Mouse (Mus musculus) MEL (cell line): Measurements from ENCODE around the gene Zdhhc17. TPM values are rescaled to one million over a fixed set of nuclear protein-coding genes. Genes with fewer than 3 reads are reported as not detected.

ENCODE experiments used
- DNase-seq: peaks from one replicate; pipeline ENCODE4 v3.0.0; 2011; ENCODE audit warnings: low read depth, low spot score
- H3K27ac ChIP-seq: 2 replicates; pipeline ENCODE4 v1.5.1; 2012; ENCODE audit warnings: low read depth, mild to moderate bottlenecking, control low read depth, low read length, moderate library complexity; ENCODE audit not compliant: control insufficient read depth
- H3K27me3 ChIP-seq, 2 experiments: fragments of 150-350 bp in 1 of 2; sonication (generic) in 1 of 2; 2 replicates each; pipeline ENCODE4 v1.6.1; 2012; ENCODE audit warnings: low read length in 2 of 2, mild to moderate bottlenecking in 2 of 2, improper control_type of control experiment in 1 of 2, moderate library complexity in 1 of 2; ENCODE audit not compliant: insufficient read depth in 2 of 2, control insufficient read depth in 1 of 2
- H3K36me3 ChIP-seq, 2 experiments: 2 replicates each; pipeline ENCODE4 v1.6.1; 2012 to 2014; ENCODE audit warnings: low read length in 2 of 2, improper control_type of control experiment in 1 of 2, inconsistent platforms in 1 of 2, mild to moderate bottlenecking in 1 of 2; ENCODE audit not compliant: insufficient read depth in 2 of 2, control insufficient read depth in 1 of 2
- H3K4me1 ChIP-seq, 2 experiments: fragments of 150-350 bp in 1 of 2; sonication (generic) in 1 of 2; 2 replicates each; pipeline ENCODE4 v1.6.1; 2012; ENCODE audit warnings: low read length in 2 of 2, improper control_type of control experiment in 1 of 2, mild to moderate bottlenecking in 1 of 2; ENCODE audit not compliant: insufficient read depth in 2 of 2, control insufficient read depth in 1 of 2
- H3K4me3 ChIP-seq, 2 experiments: fragments of 150-350 bp in 1 of 2; sonication (generic) in 1 of 2; 2 replicates each; pipeline ENCODE4 v1.5.1; 2012; ENCODE audit warnings: low read depth in 2 of 2, low read length in 2 of 2, mild to moderate bottlenecking in 2 of 2, moderate library complexity in 2 of 2, control low read depth in 1 of 2, improper control_type of control experiment in 1 of 2; ENCODE audit not compliant: control insufficient read depth in 1 of 2, insufficient read depth in 1 of 2
- H3K79me2 ChIP-seq: 2 replicates; pipeline ENCODE4 v1.6.1; 2012; ENCODE audit warnings: mild to moderate bottlenecking, low read length, moderate library complexity; ENCODE audit not compliant: control insufficient read depth, poor library complexity, insufficient read depth
- H3K9ac ChIP-seq: 2 replicates; pipeline ENCODE4 v1.6.1; 2012; ENCODE audit warnings: low read depth, mild to moderate bottlenecking, control low read depth, low read length, moderate library complexity; ENCODE audit not compliant: control insufficient read depth, poor library complexity, severe bottlenecking
- H3K9me3 ChIP-seq: fragments of 150-350 bp; sonication (generic); replicated peaks from 2 replicates; pipeline ENCODE4 v1.6.1; 2012; ENCODE audit warnings: mild to moderate bottlenecking, low read length, improper control_type of control experiment, moderate library complexity; ENCODE audit not compliant: insufficient read depth
- BHLHE40 ChIP-seq: IDR thresholded peaks from 2 replicates; pipeline ENCODE4 v1.6.1; 2012; ENCODE audit warnings: low read depth, mild to moderate bottlenecking, inconsistent platforms, low read length, improper control_type of control experiment, borderline replicate concordance
- CHD2 ChIP-seq: IDR thresholded peaks from 2 replicates; pipeline ENCODE4 v1.6.1; 2011; ENCODE audit warnings: low read length, improper control_type of control experiment
- E2F4 ChIP-seq: IDR thresholded peaks from 2 replicates; pipeline ENCODE4 v1.6.1; 2011; ENCODE audit warnings: low read depth, low read length, improper control_type of control experiment, borderline replicate concordance
- ELF1 ChIP-seq: IDR thresholded peaks from 2 replicates; pipeline ENCODE4 v1.6.1; 2014; ENCODE audit warnings: low read depth, mild to moderate bottlenecking, inconsistent platforms, low read length, improper control_type of control experiment, moderate library complexity
- EP300 ChIP-seq, 2 experiments: IDR thresholded peaks; 2 replicates each; pipeline ENCODE4 v1.6.1; 2011; ENCODE audit warnings: improper control_type of control experiment in 2 of 2, low read length in 2 of 2, low read depth in 1 of 2, mild to moderate bottlenecking in 1 of 2
- GATA1 ChIP-seq: IDR thresholded peaks from 2 replicates; pipeline ENCODE4 v1.6.1; 2011; ENCODE audit warnings: low read depth, low read length, improper control_type of control experiment
- HCFC1 ChIP-seq: IDR thresholded peaks from 2 replicates; pipeline ENCODE4 v1.6.1; 2012; ENCODE audit warnings: low read depth, mild to moderate bottlenecking, inconsistent platforms, low read length, improper control_type of control experiment, moderate library complexity
- JUND ChIP-seq: IDR thresholded peaks from 2 replicates; pipeline ENCODE4 v1.6.1; 2011; ENCODE audit warnings: low read depth, mild to moderate bottlenecking, improper control_type of control experiment, low read length
- KAT2A ChIP-seq: conservative IDR thresholded peaks from 2 replicates; pipeline ENCODE4 v1.6.1; 2012; ENCODE audit warnings: low read depth, low read length, improper control_type of control experiment, inconsistent platforms
- MXI1 ChIP-seq: IDR thresholded peaks from 2 replicates; pipeline ENCODE4 v1.6.1; 2011; ENCODE audit warnings: mild to moderate bottlenecking, low read depth, low read length, improper control_type of control experiment
- MYB ChIP-seq: IDR thresholded peaks from 2 replicates; pipeline ENCODE4 v1.6.1; 2011; ENCODE audit warnings: mild to moderate bottlenecking, low read depth, low read length, improper control_type of control experiment
- NELFE ChIP-seq: IDR thresholded peaks from 2 replicates; pipeline ENCODE4 v1.6.1; 2011; ENCODE audit warnings: low read depth, low read length, improper control_type of control experiment
- NRF1 ChIP-seq: IDR thresholded peaks from 2 replicates; pipeline ENCODE4 v1.6.1; 2014; ENCODE audit warnings: low read depth, mild to moderate bottlenecking, inconsistent platforms, low read length, improper control_type of control experiment, moderate library complexity; ENCODE audit not compliant: poor library complexity, insufficient read depth, severe bottlenecking
- POLR2AphosphoS2 ChIP-seq: IDR thresholded peaks from 2 replicates; pipeline ENCODE4 v1.6.1; 2011; ENCODE audit warnings: low read length, improper control_type of control experiment
- RAD21 ChIP-seq: IDR thresholded peaks from 2 replicates; pipeline ENCODE4 v1.6.1; 2011; ENCODE audit warnings: mild to moderate bottlenecking, low read depth, low read length, improper control_type of control experiment
- RCOR1 ChIP-seq: IDR thresholded peaks from 2 replicates; pipeline ENCODE4 v1.6.1; 2012; ENCODE audit warnings: low read depth, mild to moderate bottlenecking, inconsistent platforms, low read length, improper control_type of control experiment
- TAL1 ChIP-seq: IDR thresholded peaks from 2 replicates; pipeline ENCODE4 v1.6.1; 2012; ENCODE audit warnings: mild to moderate bottlenecking, inconsistent platforms, low read length, moderate library complexity, mixed read lengths
- TBP ChIP-seq: IDR thresholded peaks from 2 replicates; pipeline ENCODE4 v1.8.0; 2011; ENCODE audit warnings: low read depth, low read length, improper control_type of control experiment
- TCF12 ChIP-seq: IDR thresholded peaks from 2 replicates; pipeline ENCODE4 v1.6.1; 2014; ENCODE audit warnings: low read depth, mild to moderate bottlenecking, inconsistent platforms, low read length, improper control_type of control experiment, moderate library complexity
- UBTF ChIP-seq: IDR thresholded peaks from 2 replicates; pipeline ENCODE4 v1.6.1; 2012; ENCODE audit warnings: low read depth, mild to moderate bottlenecking, inconsistent platforms, low read length, improper control_type of control experiment, moderate library complexity, borderline replicate concordance; ENCODE audit not compliant: insufficient read depth
- ZC3H11A ChIP-seq: IDR thresholded peaks from 2 replicates; pipeline ENCODE4 v1.6.1; 2012; ENCODE audit warnings: low read depth, mild to moderate bottlenecking, inconsistent platforms, low read length, improper control_type of control experiment
- ZMIZ1 ChIP-seq: IDR thresholded peaks from 2 replicates; pipeline ENCODE4 v1.6.1; 2012; ENCODE audit warnings: low read depth, mild to moderate bottlenecking, inconsistent platforms, low read length, improper control_type of control experiment, moderate library complexity
- ZNF384 ChIP-seq: IDR thresholded peaks from 2 replicates; pipeline ENCODE4 v1.6.1; 2012; ENCODE audit warnings: low read depth, mild to moderate bottlenecking, inconsistent platforms, low read length, improper control_type of control experiment
- polyA plus RNA-seq, 2 experiments: library from polyadenylated mRNA; stranded (reverse) in 1 of 2; unstranded in 1 of 2; fragments of >175 nt in 1 of 2; fragments of >200 nt in 1 of 2; gene quantifications; 2 replicates each; pipeline versions ENCODE4 v1.2.1 to v1.2.4; 2012; ENCODE audit warnings: low replicate concordance in 2 of 2, low read depth in 1 of 2; ENCODE audit not compliant: insufficient read length in 2 of 2, insufficient read depth in 1 of 2, missing spikeins in 1 of 2
- total RNA-seq: library from RNA; depleted of rRNA; stranded (reverse); fragments of 300-350 nt; gene quantifications from 2 replicates; pipeline ENCODE4 v1.2.3, GENCODE M21; 2012

Zdhhc17 gene
- total and polyA plus RNA-seq, 3 experiments: 14.9 to 16.6 TPM; not detected in 1

DNA sequence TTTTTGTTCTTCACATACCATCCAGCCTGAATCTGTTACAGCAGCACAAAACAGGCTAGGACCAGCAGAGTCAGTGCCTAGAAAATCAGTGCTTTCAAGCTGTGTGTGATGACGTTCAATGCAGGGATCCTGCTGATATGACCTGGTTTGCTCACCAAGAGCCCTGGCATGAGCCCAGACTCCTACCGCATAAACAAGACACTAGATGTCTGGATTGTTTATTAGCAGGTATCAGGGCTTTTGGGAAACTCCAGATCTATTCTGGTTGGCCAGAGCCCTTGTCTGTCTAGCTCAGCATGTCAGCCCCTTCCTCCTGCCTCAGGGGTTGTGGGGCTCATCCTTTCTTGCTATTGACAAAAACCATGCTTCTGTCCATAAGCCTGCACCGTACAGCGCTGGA, 80.2 kb downstream of the Zdhhc17 start:
- no peak overlapping the region for H3K4me3 ChIP-seq
- H3K9ac ChIP-seq: no peak overlapping the region
- no peak for DNase-seq
- H3K27me3 ChIP-seq: no peaks in the 10 kb centered on the region
- no peaks in the 10 kb centered on the region for H3K4me1 ChIP-seq
- H3K79me2 ChIP-seq: no peaks in the 10 kb centered on the region
- no peaks in the 10 kb centered on the region for H3K36me3 ChIP-seq
- no peak overlapping the region for H3K27ac ChIP-seq
- TF ChIP-seq NRF1 (no peak), ZC3H11A (no peak), KAT2A (no peak), TBP (no peak), NELFE (no peak), TCF12 (no peak), BHLHE40 (no peak), RCOR1 (no peak), E2F4 (no peak), ELF1 (no peak), MYB (no peak), GATA1 (no peak), JUND (no peak), EP300 (IDR thresholded peaks at IDR 0.05; ENCODE audit: low read depth in 1 of 2, low read length in 2 of 2) (no peak)
- no peaks in the 10 kb centered on the region for H3K9me3 ChIP-seq

DNA sequence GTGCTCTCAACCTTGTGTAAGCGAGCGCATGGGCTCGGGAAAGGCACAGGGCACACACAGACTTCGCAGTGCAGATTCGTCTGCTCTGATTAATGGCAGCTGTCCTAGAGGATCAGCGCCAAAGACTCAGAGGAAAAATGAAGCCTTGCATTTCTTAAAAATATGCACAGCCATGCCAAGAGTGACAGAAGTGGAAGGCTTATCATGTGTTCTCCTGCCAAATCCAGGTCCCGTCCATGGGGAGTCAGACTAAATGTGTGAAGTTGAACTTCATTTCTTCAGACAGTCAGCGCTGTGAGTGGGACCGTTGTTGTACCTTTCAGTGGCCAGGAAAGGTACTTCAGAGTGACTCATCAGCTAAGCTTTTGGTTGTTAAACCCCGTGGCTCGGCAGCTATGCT, 82.4 kb downstream of the Zdhhc17 start:
- no peak overlapping the region for H3K4me3 ChIP-seq
- no peaks in the 10 kb centered on the region for H3K4me1 ChIP-seq
- no peak for TF ChIP-seq ELF1
- TF ChIP-seq CHD2: no peak
- no peak for TF ChIP-seq POLR2AphosphoS2
- no peak for TF ChIP-seq RAD21
- TF ChIP-seq NRF1: no peak
- TF ChIP-seq HCFC1: no peak
- no peak for TF ChIP-seq TAL1
- no peak for TF ChIP-seq GATA1
- no peak for TF ChIP-seq ZMIZ1
- no peak for TF ChIP-seq EP300 (IDR thresholded peaks at IDR 0.05; ENCODE audit: low read depth in 1 of 2, low read length in 2 of 2)
- TF ChIP-seq UBTF: no peak
- TF ChIP-seq RCOR1: no peak
- no peak for TF ChIP-seq ZNF384
- TF ChIP-seq MYB: no peak
- TF ChIP-seq ZC3H11A: no peak
- TF ChIP-seq MXI1: no peak
- TF ChIP-seq BHLHE40: no peak
- no peak for TF ChIP-seq KAT2A
- no peak for DNase-seq
- H3K27me3 ChIP-seq: no peaks in the 10 kb centered on the region
- H3K79me2 ChIP-seq: no peaks in the 10 kb centered on the region
- no peaks in the 10 kb centered on the region for H3K9me3 ChIP-seq
- no peak overlapping the region for H3K9ac ChIP-seq
- H3K36me3 ChIP-seq: no peaks in the 10 kb centered on the region
- no peak overlapping the region for H3K27ac ChIP-seq
